Mouse (Mus musculus): Measurements from ENCODE around the gene Inip.

The Inip gene

GRCm38 (mm10) chr4:59765385-59766005, 35.9 kb downstream of the Inip start:
- DNase-seq: no peak

GRCm38 (mm10) chr4:59764950-59765349, 36.4 kb downstream of the Inip start:
- no peak for DNase-seq

DNA sequence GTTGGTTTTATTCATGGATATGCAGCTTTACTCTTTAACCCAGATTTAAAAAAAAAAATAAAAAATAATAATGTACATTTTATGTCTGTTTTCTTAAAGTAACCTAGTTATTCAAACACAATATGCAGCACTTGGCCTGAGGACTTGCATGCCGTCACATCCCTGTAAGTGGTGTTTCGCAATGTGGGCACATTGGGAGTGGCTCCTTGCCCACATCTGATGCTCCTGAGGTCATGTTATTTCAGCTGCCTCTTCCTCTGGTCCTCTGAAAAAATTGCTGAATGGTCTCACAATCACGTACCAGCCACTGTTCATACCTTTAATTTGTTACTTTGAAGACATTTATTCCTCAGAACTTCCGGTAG, 40.0 kb downstream of the Inip start:
- DNase-seq: no peak

DNA sequence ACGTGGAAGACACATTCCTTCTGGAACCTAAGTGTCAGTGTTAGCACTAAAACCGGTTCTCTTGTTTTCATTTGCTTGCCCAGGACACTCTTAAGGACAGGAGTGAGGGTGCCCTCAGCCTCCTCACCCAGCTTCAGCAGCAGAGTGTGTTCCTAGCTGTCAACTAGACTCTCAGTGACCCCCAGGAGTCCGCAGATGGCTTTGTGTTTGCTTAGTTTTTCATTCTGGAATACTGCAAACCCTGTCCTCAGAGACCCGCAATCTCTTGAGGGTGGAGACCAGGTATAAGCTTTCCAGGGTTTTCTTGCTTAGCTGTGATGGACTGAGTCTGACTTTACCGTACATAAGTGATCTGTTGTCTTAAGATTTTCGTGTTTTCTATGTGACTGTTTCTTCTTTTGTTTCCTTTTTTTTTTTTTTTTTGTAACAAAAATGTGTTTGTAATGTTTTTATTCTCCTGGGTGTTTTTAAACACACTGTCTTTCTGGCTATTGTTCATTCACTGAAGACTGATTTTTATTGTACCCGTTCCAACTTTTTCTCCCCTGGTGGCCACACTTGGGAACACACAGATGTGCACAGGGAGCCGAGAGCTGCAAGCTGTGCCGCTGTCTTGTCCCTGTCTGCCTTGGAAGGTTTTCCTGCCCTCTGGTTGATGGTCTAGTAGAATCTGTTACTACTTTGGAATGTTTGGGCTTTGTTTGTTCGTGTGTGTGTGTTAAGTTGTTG, 40.6 kb downstream of the Inip start:
- DNase-seq: no peak

- no peak for DNase-seq
These were observed 41.4 kb downstream of the Inip start for GRCm38 (mm10) chr4:59760016-59760415.

- no peak for DNase-seq
These were observed 43.6 kb downstream of the Inip start for GRCm38 (mm10) chr4:59757452-59758435.

- DNase-seq: peak; percentile 76
These were observed 44.9 kb downstream of the Inip start for GRCm38 (mm10) chr4:59756332-59757082.

GRCm38 (mm10) chr4:59753491-59754140, 47.8 kb downstream of the Inip start:
- DNase-seq: no peak

DNA sequence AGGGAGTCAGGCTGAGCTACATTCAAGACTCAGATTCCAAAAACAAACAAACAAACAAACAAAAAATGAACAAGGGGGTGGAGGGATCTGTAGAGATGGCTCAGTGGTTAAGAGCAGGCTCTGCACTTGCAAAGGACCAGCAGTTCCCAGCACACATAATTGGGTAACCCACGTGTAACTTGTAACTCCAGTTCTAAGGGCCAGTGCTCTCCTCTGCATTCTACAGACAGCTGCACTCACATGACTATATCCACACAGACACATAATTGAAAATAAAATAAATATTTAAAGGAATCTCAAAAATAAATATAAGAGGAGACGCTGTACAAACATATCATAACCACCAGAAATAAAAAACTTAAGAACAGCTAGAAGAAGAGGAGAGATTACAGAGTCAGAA, 61.5 kb downstream of the Inip start:
- no peak for DNase-seq

DNA sequence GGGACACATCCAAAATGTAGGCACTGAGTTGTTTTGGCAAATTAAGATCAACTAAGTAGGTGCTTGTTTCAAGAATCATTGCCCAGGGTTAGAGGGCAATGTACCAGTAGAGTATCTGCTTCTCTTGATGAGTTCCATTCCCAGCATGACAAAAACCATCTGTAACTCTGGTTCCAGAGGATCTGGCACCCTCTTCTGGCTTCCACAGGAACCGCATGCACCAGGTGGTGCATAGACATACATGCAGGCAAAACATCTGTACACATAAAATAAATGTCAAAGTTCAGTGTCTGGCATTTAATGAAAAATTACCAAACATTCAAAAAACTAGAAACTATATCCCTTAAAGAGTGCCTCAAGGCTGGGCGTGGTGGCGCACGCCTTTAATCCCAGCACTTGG, 62.1 kb downstream of the Inip start:
- no peak for DNase-seq

DNA sequence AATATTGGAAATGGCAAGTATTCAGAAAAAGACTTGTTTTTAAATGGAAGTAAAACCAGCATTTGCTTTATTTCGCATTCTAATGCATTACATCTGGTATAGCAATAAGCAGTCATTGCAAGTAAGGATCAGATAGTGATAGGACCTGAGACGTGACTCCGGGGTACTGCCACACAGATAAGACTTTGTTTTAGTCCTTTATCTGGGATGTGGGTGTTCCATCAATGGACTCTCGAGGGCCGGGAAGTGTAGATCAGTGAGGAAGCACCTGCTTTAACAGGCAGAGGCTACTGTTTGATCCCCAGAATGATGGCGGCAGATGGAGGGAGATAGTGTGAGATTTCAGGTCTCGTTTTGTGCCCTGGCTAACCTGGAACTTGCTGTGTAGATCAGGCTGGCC, 69.8 kb downstream of the Inip start:
- no peak for DNase-seq

DNA sequence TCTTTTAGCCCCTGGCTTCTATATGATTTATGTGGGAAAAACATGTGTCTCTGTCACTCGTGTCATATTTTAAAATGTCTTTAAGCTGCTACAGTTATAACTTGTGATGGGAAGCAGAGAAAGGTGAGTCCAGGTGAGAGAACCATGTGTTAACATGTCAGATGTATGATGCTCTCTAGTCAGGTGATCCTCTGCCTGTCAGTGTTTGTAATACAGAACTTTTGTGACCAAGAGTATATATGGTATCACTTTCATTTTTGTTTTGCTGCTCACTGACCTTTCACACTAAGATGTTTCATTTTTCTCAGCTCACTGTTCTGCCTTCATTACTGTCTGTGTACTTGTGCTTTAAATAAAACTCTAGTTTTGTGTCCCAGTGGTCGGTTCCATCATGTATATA, 72.5 kb downstream of the Inip start:
- no peak for DNase-seq

- DNase-seq: no peak
These were observed 73.5 kb downstream of the Inip start for GRCm38 (mm10) chr4:59727878-59728261.

DNA sequence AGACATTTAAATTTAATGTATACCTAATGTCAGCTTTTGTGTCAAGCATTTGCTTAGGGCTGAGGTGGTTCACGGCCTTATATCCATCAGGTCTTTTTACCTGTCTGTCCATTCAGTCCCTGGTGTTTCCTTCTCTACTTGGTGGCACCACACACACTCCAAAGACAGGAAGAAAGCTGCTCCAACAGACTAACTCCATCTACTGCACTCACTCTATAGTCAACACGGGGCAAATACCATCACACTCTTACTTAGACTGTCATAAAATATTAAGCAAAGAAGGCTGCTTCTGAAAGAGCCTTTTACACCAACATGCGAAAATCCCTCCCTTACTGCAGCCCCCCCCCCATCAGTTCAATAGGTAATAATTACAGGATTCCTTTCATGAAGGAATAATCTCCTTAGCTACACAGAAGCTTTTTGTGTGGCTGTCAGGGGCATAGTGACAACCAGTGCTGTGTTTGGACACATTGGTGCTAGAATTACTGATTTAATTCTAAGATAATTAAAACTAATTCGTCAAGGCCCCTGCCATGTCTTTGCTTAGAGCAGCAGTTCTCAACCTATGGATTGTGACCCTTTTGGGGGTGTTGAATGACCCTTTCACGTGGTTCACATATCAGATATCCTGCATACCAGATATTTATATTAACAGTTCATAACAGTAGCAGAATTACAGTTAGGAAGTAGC, 74.1 kb downstream of the Inip start:
- no peak for DNase-seq

GRCm38 (mm10) chr4:59726501-59726900, 74.9 kb downstream of the Inip start:
- DNase-seq: no peak

DNA sequence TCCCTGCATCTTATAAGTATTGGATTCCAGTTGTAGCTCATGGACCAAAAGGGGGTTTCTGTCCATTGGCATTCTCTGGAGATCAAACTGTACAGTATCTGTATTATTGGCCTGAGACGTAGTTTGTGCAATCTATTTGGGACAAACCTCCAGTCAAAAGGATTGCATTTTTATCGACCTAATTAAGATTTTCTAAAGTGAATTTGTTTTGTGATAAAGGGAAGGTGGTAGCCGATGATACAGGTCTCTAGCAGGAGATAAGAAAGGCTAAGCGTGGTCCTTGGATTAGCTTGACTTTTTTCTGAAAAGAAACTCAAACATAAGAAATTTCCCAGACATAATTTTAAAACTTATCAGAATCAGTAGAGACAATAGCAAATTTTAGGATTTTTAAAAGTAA, 75.8 kb downstream of the Inip start:
- DNase-seq: no peak

GRCm38 (mm10) chr4:59721811-59722210, 79.6 kb downstream of the Inip start:
- DNase-seq: no peak

Data from cerebellum, adult 11 months (tissue).